Mouse (Mus musculus) MEL (cell line): ENCODE data around the gene Plcxd2. TPM values are rescaled to one million over a fixed set of nuclear protein-coding genes. Genes with fewer than 3 reads are reported as not detected.

Experiments
- DNase-seq: peaks from one replicate; pipeline ENCODE4 v3.0.0; 2011; ENCODE audit warnings: low read depth, low spot score
- H3K27ac ChIP-seq: 2 replicates; pipeline ENCODE4 v1.5.1; 2012; ENCODE audit warnings: low read depth, mild to moderate bottlenecking, control low read depth, low read length, moderate library complexity; ENCODE audit not compliant: control insufficient read depth
- H3K27me3 ChIP-seq, 2 experiments: fragments of 150-350 bp in 1 of 2; sonication (generic) in 1 of 2; 2 replicates each; pipeline ENCODE4 v1.6.1; 2012; ENCODE audit warnings: low read length in 2 of 2, mild to moderate bottlenecking in 2 of 2, improper control_type of control experiment in 1 of 2, moderate library complexity in 1 of 2; ENCODE audit not compliant: insufficient read depth in 2 of 2, control insufficient read depth in 1 of 2
- H3K36me3 ChIP-seq, 2 experiments: 2 replicates each; pipeline ENCODE4 v1.6.1; 2012 to 2014; ENCODE audit warnings: low read length in 2 of 2, improper control_type of control experiment in 1 of 2, inconsistent platforms in 1 of 2, mild to moderate bottlenecking in 1 of 2; ENCODE audit not compliant: insufficient read depth in 2 of 2, control insufficient read depth in 1 of 2
- H3K4me1 ChIP-seq, 2 experiments: fragments of 150-350 bp in 1 of 2; sonication (generic) in 1 of 2; 2 replicates each; pipeline ENCODE4 v1.6.1; 2012; ENCODE audit warnings: low read length in 2 of 2, improper control_type of control experiment in 1 of 2, mild to moderate bottlenecking in 1 of 2; ENCODE audit not compliant: insufficient read depth in 2 of 2, control insufficient read depth in 1 of 2
- H3K4me3 ChIP-seq, 2 experiments: fragments of 150-350 bp in 1 of 2; sonication (generic) in 1 of 2; 2 replicates each; pipeline ENCODE4 v1.5.1; 2012; ENCODE audit warnings: low read depth in 2 of 2, low read length in 2 of 2, mild to moderate bottlenecking in 2 of 2, moderate library complexity in 2 of 2, control low read depth in 1 of 2, improper control_type of control experiment in 1 of 2; ENCODE audit not compliant: control insufficient read depth in 1 of 2, insufficient read depth in 1 of 2
- H3K79me2 ChIP-seq: 2 replicates; pipeline ENCODE4 v1.6.1; 2012; ENCODE audit warnings: mild to moderate bottlenecking, low read length, moderate library complexity; ENCODE audit not compliant: control insufficient read depth, poor library complexity, insufficient read depth
- H3K9ac ChIP-seq: 2 replicates; pipeline ENCODE4 v1.6.1; 2012; ENCODE audit warnings: low read depth, mild to moderate bottlenecking, control low read depth, low read length, moderate library complexity; ENCODE audit not compliant: control insufficient read depth, poor library complexity, severe bottlenecking
- H3K9me3 ChIP-seq: fragments of 150-350 bp; sonication (generic); replicated peaks from 2 replicates; pipeline ENCODE4 v1.6.1; 2012; ENCODE audit warnings: mild to moderate bottlenecking, low read length, improper control_type of control experiment, moderate library complexity; ENCODE audit not compliant: insufficient read depth
- BHLHE40 ChIP-seq: IDR thresholded peaks from 2 replicates; pipeline ENCODE4 v1.6.1; 2012; ENCODE audit warnings: low read depth, mild to moderate bottlenecking, inconsistent platforms, low read length, improper control_type of control experiment, borderline replicate concordance
- CHD2 ChIP-seq: IDR thresholded peaks from 2 replicates; pipeline ENCODE4 v1.6.1; 2011; ENCODE audit warnings: low read length, improper control_type of control experiment
- CTCF ChIP-seq, 3 experiments: IDR thresholded peaks in 2 of 3; conservative IDR thresholded peaks in 1 of 3; 2 replicates each; pipeline ENCODE4 v1.5.1; 2011 to 2012; ENCODE audit warnings: low read length in 3 of 3, low read depth in 2 of 3, mild to moderate bottlenecking in 2 of 3, improper control_type of control experiment in 1 of 3, inconsistent platforms in 1 of 3, mixed read lengths in 1 of 3, moderate library complexity in 1 of 3; ENCODE audit not compliant: control insufficient read depth in 1 of 3, insufficient read depth in 1 of 3, poor library complexity in 1 of 3, severe bottlenecking in 1 of 3
- EP300 ChIP-seq, 2 experiments: IDR thresholded peaks; 2 replicates each; pipeline ENCODE4 v1.6.1; 2011; ENCODE audit warnings: improper control_type of control experiment in 2 of 2, low read length in 2 of 2, low read depth in 1 of 2, mild to moderate bottlenecking in 1 of 2
- ETS1 ChIP-seq: IDR thresholded peaks from 2 replicates; pipeline ENCODE4 v1.6.1; 2012; ENCODE audit warnings: low read depth, mild to moderate bottlenecking, inconsistent platforms, low read length, improper control_type of control experiment, moderate library complexity
- GABPA ChIP-seq: IDR thresholded peaks from 2 replicates; pipeline ENCODE4 v1.6.1; 2012; ENCODE audit warnings: low read depth, mild to moderate bottlenecking, inconsistent platforms, low read length, improper control_type of control experiment, moderate library complexity
- JUND ChIP-seq: IDR thresholded peaks from 2 replicates; pipeline ENCODE4 v1.6.1; 2011; ENCODE audit warnings: low read depth, mild to moderate bottlenecking, improper control_type of control experiment, low read length
- MAX ChIP-seq: IDR thresholded peaks from 2 replicates; pipeline ENCODE4 v1.6.1; 2011; ENCODE audit warnings: low read length, improper control_type of control experiment
- MAZ ChIP-seq: IDR thresholded peaks from 2 replicates; pipeline ENCODE4 v1.6.1; 2012; ENCODE audit warnings: low read depth, mild to moderate bottlenecking, inconsistent platforms, low read length, improper control_type of control experiment
- MEF2A ChIP-seq: IDR thresholded peaks from 2 replicates; pipeline ENCODE4 v1.6.1; 2014; ENCODE audit warnings: low read depth, mild to moderate bottlenecking, inconsistent platforms, low read length, improper control_type of control experiment; ENCODE audit not compliant: poor library complexity, insufficient replicate concordance, severe bottlenecking; ENCODE audit errors: extremely low read depth
- MYB ChIP-seq: IDR thresholded peaks from 2 replicates; pipeline ENCODE4 v1.6.1; 2011; ENCODE audit warnings: mild to moderate bottlenecking, low read depth, low read length, improper control_type of control experiment
- MYC ChIP-seq: IDR thresholded peaks from 2 replicates; pipeline ENCODE4 v1.6.1; 2011; ENCODE audit warnings: low read depth, mild to moderate bottlenecking, low read length, improper control_type of control experiment, moderate library complexity
- NELFE ChIP-seq: IDR thresholded peaks from 2 replicates; pipeline ENCODE4 v1.6.1; 2011; ENCODE audit warnings: low read depth, low read length, improper control_type of control experiment
- NRF1 ChIP-seq: IDR thresholded peaks from 2 replicates; pipeline ENCODE4 v1.6.1; 2014; ENCODE audit warnings: low read depth, mild to moderate bottlenecking, inconsistent platforms, low read length, improper control_type of control experiment, moderate library complexity; ENCODE audit not compliant: poor library complexity, insufficient read depth, severe bottlenecking
- POLR2A ChIP-seq, 2 experiments: IDR thresholded peaks; 2 replicates each; pipeline ENCODE4 v1.6.1; 2011 to 2012; ENCODE audit warnings: low read length in 2 of 2, mild to moderate bottlenecking in 2 of 2, control low read depth in 1 of 2, improper control_type of control experiment in 1 of 2, low read depth in 1 of 2, moderate library complexity in 1 of 2; ENCODE audit not compliant: control insufficient read depth in 1 of 2, insufficient read depth in 1 of 2, poor library complexity in 1 of 2
- POLR2AphosphoS2 ChIP-seq: IDR thresholded peaks from 2 replicates; pipeline ENCODE4 v1.6.1; 2011; ENCODE audit warnings: low read length, improper control_type of control experiment
- POLR2AphosphoS5 ChIP-seq: IDR thresholded peaks from 2 replicates; pipeline ENCODE4 v1.6.1; 2012; ENCODE audit warnings: low read depth, borderline replicate concordance, mild to moderate bottlenecking, inconsistent platforms, low read length, moderate library complexity, mixed read lengths
- RAD21 ChIP-seq: IDR thresholded peaks from 2 replicates; pipeline ENCODE4 v1.6.1; 2011; ENCODE audit warnings: mild to moderate bottlenecking, low read depth, low read length, improper control_type of control experiment
- RCOR1 ChIP-seq: IDR thresholded peaks from 2 replicates; pipeline ENCODE4 v1.6.1; 2012; ENCODE audit warnings: low read depth, mild to moderate bottlenecking, inconsistent platforms, low read length, improper control_type of control experiment
- SIN3A ChIP-seq: IDR thresholded peaks from 2 replicates; pipeline ENCODE4 v1.6.1; 2012; ENCODE audit warnings: low read length, improper control_type of control experiment, inconsistent platforms
- TCF12 ChIP-seq: IDR thresholded peaks from 2 replicates; pipeline ENCODE4 v1.6.1; 2014; ENCODE audit warnings: low read depth, mild to moderate bottlenecking, inconsistent platforms, low read length, improper control_type of control experiment, moderate library complexity
- USF1 ChIP-seq: IDR thresholded peaks from 2 replicates; pipeline ENCODE4 v1.6.1; 2014; ENCODE audit warnings: low read depth, mild to moderate bottlenecking, inconsistent platforms, low read length, improper control_type of control experiment, moderate library complexity
- ZC3H11A ChIP-seq: IDR thresholded peaks from 2 replicates; pipeline ENCODE4 v1.6.1; 2012; ENCODE audit warnings: low read depth, mild to moderate bottlenecking, inconsistent platforms, low read length, improper control_type of control experiment
- ZKSCAN1 ChIP-seq: IDR thresholded peaks from 2 replicates; pipeline ENCODE4 v1.6.1; 2012; ENCODE audit warnings: low read depth, mild to moderate bottlenecking, inconsistent platforms, low read length, improper control_type of control experiment, moderate library complexity
- ZMIZ1 ChIP-seq: IDR thresholded peaks from 2 replicates; pipeline ENCODE4 v1.6.1; 2012; ENCODE audit warnings: low read depth, mild to moderate bottlenecking, inconsistent platforms, low read length, improper control_type of control experiment, moderate library complexity
- ZNF384 ChIP-seq: IDR thresholded peaks from 2 replicates; pipeline ENCODE4 v1.6.1; 2012; ENCODE audit warnings: low read depth, mild to moderate bottlenecking, inconsistent platforms, low read length, improper control_type of control experiment
- polyA plus RNA-seq, 2 experiments: library from polyadenylated mRNA; stranded (reverse) in 1 of 2; unstranded in 1 of 2; fragments of >175 nt in 1 of 2; fragments of >200 nt in 1 of 2; gene quantifications; 2 replicates each; pipeline versions ENCODE4 v1.2.1 to v1.2.4; 2012; ENCODE audit warnings: low replicate concordance in 2 of 2, low read depth in 1 of 2; ENCODE audit not compliant: insufficient read length in 2 of 2, insufficient read depth in 1 of 2, missing spikeins in 1 of 2
- total RNA-seq: library from RNA; depleted of rRNA; stranded (reverse); fragments of 300-350 nt; gene quantifications from 2 replicates; pipeline ENCODE4 v1.2.3, GENCODE M21; 2012

Plcxd2 gene
- total and polyA plus RNA-seq, 3 experiments: not detected

DNA sequence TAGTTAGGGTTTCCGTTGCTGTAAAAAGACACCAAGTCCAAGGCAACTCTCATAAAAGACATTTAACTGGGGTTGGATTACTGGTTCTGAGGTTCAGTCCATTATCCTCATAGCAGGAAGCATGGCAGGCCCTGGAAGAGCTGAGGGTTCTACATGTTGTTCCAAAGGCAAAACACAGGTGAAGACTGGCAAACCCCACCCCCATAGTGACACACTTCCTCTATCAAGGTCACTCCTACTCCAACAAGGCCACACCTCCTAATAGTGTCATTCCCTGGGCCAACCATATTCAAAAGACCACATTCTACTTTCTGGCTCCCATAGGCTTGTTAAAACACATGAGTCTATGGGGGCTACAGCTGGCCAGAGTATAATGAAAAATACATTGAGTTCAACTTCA is 1.7 kb upstream of the Plcxd2 start:
- no peak overlapping the region for H3K27ac ChIP-seq
- H3K4me3 ChIP-seq: no peak overlapping the region
- no peaks in the 10 kb centered on the region for H3K4me1 ChIP-seq
- no peak overlapping the region for H3K9ac ChIP-seq
- no peaks in the 10 kb centered on the region for H3K9me3 ChIP-seq
- H3K79me2 ChIP-seq: no peaks in the 10 kb centered on the region
- H3K36me3 ChIP-seq: no peaks in the 10 kb centered on the region
- H3K27me3 ChIP-seq: no peaks in the 10 kb centered on the region
- DNase-seq: no peak
- TF ChIP-seq NELFE (no peak), NRF1 (no peak), SIN3A (no peak), MYC (no peak), ZKSCAN1 (no peak), POLR2A (IDR thresholded peaks at IDR 0.05; ENCODE audit: control insufficient read depth in 1 of 2, insufficient read depth in 1 of 2, low read depth in 1 of 2, low read length in 2 of 2, poor library complexity in 1 of 2) (no peak), ETS1 (no peak), JUND (no peak), CHD2 (no peak), MEF2A (no peak), ZC3H11A (no peak), MYB (no peak), EP300 (IDR thresholded peaks at IDR 0.05; ENCODE audit: low read depth in 1 of 2, low read length in 2 of 2) (no peak), TCF12 (no peak)

- TF ChIP-seq MYB: no peak
- TF ChIP-seq MAZ: no peak
- no peak for TF ChIP-seq RAD21
- TF ChIP-seq SIN3A: no peak
- TF ChIP-seq USF1: no peak
- no peak for TF ChIP-seq ZMIZ1
- no peak for TF ChIP-seq CTCF (IDR thresholded peaks at IDR 0.05 in 2 of 3, conservative IDR thresholded peaks at IDR 0.05 in 1 of 3; ENCODE audit: control insufficient read depth in 1 of 3, insufficient read depth in 1 of 3, low read depth in 2 of 3, low read length in 3 of 3, poor library complexity in 1 of 3, severe bottlenecking in 1 of 3)
- no peak for TF ChIP-seq CHD2
- TF ChIP-seq NRF1: no peak
- no peak for TF ChIP-seq ZNF384
- no peak for TF ChIP-seq POLR2AphosphoS5
- no peak for TF ChIP-seq RCOR1
- TF ChIP-seq POLR2AphosphoS2: no peak
- TF ChIP-seq ZKSCAN1: no peak
- no peak for TF ChIP-seq JUND
- no peak for TF ChIP-seq BHLHE40
- TF ChIP-seq GABPA: no peak
- TF ChIP-seq MEF2A: no peak
- TF ChIP-seq MAX: no peak
- TF ChIP-seq TCF12: no peak
- Histone ChIP-seq H3K79me2 (no peaks in the 10 kb centered on the region), H3K27me3 (no peaks in the 10 kb centered on the region), H3K27ac (no peak overlapping the region), H3K4me1 (no peaks in the 10 kb centered on the region), H3K9me3 (no peaks in the 10 kb centered on the region), H3K36me3 (no peaks in the 10 kb centered on the region), H3K9ac (no peak overlapping the region), H3K4me3 (no peak overlapping the region)
- DNase-seq: no peak
Measured at GRCm38 (mm10) chr16:46010906-46011220, 845 bp upstream of the Plcxd2 start.
